Mouse (Mus musculus) limb, embryonic 13.5 days (tissue): ENCODE data around the gene Ghrl. TPM values are rescaled to one million over a fixed set of nuclear protein-coding genes. Genes with fewer than 3 reads are reported as not detected.

ENCODE experiments used
- ATAC-seq: fragments of 200-750 bp; cut with Nextera tagmentation; 2 replicates; pipeline ENCODE4 v1.8.0; 2017; ENCODE audit warnings: low read depth, moderate number of reproducible peaks, moderate TSS enrichment; ENCODE audit not compliant: low FRiP score
- H3K27ac ChIP-seq: fragments of 300-500 bp; sonication (generic); 2 replicates; pipeline ENCODE4 v1.5.1; 2015; ENCODE audit warnings: inconsistent platforms, mild to moderate bottlenecking, moderate library complexity
- H3K27me3 ChIP-seq: fragments of 300-500 bp; sonication (generic); 2 replicates; pipeline ENCODE4 v1.6.1; 2015; ENCODE audit warnings: mild to moderate bottlenecking, inconsistent platforms
- H3K36me3 ChIP-seq: fragments of 300-500 bp; sonication (generic); 2 replicates; pipeline ENCODE4 v1.6.1; 2015; ENCODE audit warnings: inconsistent platforms, mild to moderate bottlenecking, moderate library complexity
- H3K4me1 ChIP-seq: fragments of 300-500 bp; sonication (generic); 2 replicates; pipeline ENCODE4 v1.6.1; 2015; ENCODE audit warnings: inconsistent platforms
- H3K4me2 ChIP-seq: fragments of 300-500 bp; sonication (generic); replicated peaks from 2 replicates; pipeline ENCODE4 v1.6.1; 2015; ENCODE audit warnings: inconsistent platforms, mild to moderate bottlenecking, moderate library complexity
- H3K4me3 ChIP-seq: fragments of 300-500 bp; sonication (generic); 2 replicates; pipeline ENCODE4 v1.5.1; 2015; ENCODE audit warnings: moderate library complexity, mild to moderate bottlenecking, inconsistent platforms
- H3K9ac ChIP-seq: fragments of 300-500 bp; sonication (generic); 2 replicates; pipeline ENCODE4 v1.6.1; 2015; ENCODE audit warnings: mild to moderate bottlenecking, inconsistent platforms
- H3K9me3 ChIP-seq: fragments of 300-500 bp; sonication (generic); 2 replicates; pipeline ENCODE4 v1.6.1; 2016; ENCODE audit warnings: inconsistent platforms
- WGBS: fragments of 180-500 bp; shearing (Covaris S2); methylation state at CpG from one replicate; pipeline ENCODE4 v1.1.7; 2015; 5-methylcytosine and 5-hydroxymethylcytosine counted together
- polyA plus RNA-seq: library from polyadenylated mRNA; unstranded; fragments of >200 nt; fragmentation: Nextera tagmentation; extraction: Ambion mirVana; gene quantifications from 2 replicates; pipeline ENCODE4 v1.2.1, GENCODE M21; 2015

The Ghrl gene
- 0.65 TPM in 1 of 2 replicates, not detected in the other for polyA plus RNA-seq

DNA sequence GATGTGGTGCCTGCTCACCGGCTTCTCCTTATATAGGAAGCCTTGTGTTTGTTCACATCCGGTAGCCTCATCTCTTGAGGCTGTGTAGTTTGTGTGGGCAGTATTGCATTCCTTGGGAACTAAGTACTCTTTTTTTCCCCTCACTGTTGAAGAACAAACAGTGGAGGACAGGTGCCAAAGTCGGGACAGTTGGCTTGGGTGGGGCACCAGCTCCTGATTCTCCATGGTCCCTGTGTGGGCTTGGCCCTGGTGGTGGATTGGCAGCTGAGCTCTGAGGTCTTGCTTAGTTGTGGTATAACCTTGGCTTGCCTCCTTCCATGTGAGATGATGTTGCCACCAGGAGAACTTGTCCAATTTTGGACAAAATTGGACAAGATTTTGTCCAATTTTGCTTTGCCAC, at the start of gene Ghrl:
Gene Ghrl, minus strand, starts transcription at position 3 of the 400 bp plus-strand sequence.
- no peak within 1 kb of the TSS for H3K4me3 ChIP-seq
- no peak within 1 kb of the TSS for H3K27ac ChIP-seq
- H3K4me2 ChIP-seq: no peak within 1 kb of the TSS
- WGBS: 90% methylated on average over 3 of the region's 3 CpGs
- no peaks in the 10 kb centered on the region for H3K4me1 ChIP-seq
- H3K27me3 ChIP-seq: no peaks in the 10 kb centered on the region
- no peak for ATAC-seq
- H3K36me3 ChIP-seq: peaks cover 83% of the 10 kb centered on the region
- no peak within 1 kb of the TSS for H3K9ac ChIP-seq
- H3K9me3 ChIP-seq: no peaks in the 10 kb centered on the region

GRCm38 (mm10) chr6:113768804-113769203, 49.1 kb upstream of the Ghrl start:
- Histone ChIP-seq H3K36me3 (no peaks in the 10 kb centered on the region), H3K9ac (no peak overlapping the region), H3K4me3 (no peak overlapping the region), H3K4me2 (no peak overlapping the region), H3K27ac (no peak overlapping the region), H3K4me1 (no peaks in the 10 kb centered on the region), H3K9me3 (no peaks in the 10 kb centered on the region), H3K27me3 (no peaks in the 10 kb centered on the region; the same call in 1 of the 2 replicates)
- no peak for ATAC-seq
- WGBS: 75% methylated on average over 11 of the region's 11 CpGs

GRCm38 (mm10) chr6:113761644-113762043, 42.0 kb upstream of the Ghrl start:
- Histone ChIP-seq H3K36me3 (no peaks in the 10 kb centered on the region), H3K4me3 (no peak overlapping the region), H3K9ac (no peak overlapping the region), H3K4me1 (no peaks in the 10 kb centered on the region), H3K9me3 (no peaks in the 10 kb centered on the region), H3K27me3 (peaks cover 4% of the 10 kb centered on the region; the same call in 1 of the 2 replicates), H3K27ac (no peak overlapping the region), H3K4me2 (no peak overlapping the region)
- 0 out of 2 replicates have a peak, but pooled peaks have one; percentile 28 for ATAC-seq
- WGBS: 30% methylated on average over 7 of the region's 7 CpGs

GRCm38 (mm10) chr6:113749119-113749685, 29.5 kb upstream of the Ghrl start:
- 60% methylated on average over 17 of the region's 17 CpGs for WGBS
- Histone ChIP-seq H3K36me3 (no peaks in the 10 kb centered on the region), H3K27ac (no peak overlapping the region), H3K9ac (no peak overlapping the region), H3K9me3 (no peaks in the 10 kb centered on the region), H3K27me3 (peaks cover 39% of the 10 kb centered on the region), H3K4me2 (no peak overlapping the region), H3K4me3 (no peak overlapping the region), H3K4me1 (no peaks in the 10 kb centered on the region)
- no peak for ATAC-seq

DNA sequence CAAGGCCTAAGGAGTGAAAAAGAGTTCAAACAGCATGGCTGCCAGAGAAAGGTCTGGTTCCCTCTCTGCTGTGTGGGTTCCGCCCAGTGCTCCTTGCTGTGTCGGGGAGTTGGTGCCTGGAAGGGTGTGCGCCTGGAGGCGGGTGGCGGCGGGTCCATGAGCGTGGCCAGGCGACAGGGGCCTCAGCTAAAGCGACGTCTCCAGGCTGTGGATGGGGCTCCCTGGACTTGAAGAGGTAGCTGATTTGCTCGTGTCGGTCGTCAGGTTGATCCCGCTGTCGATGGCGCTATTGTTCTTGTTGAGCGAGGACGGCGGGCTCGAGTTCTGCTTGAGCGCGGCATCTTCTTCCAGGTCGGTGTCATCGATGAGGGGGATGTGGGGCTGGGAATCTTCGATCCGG, 28.7 kb upstream of the Ghrl start:
- no peak overlapping the region for H3K27ac ChIP-seq
- no peak overlapping the region for H3K4me3 ChIP-seq
- ATAC-seq: no peak
- no peaks in the 10 kb centered on the region for H3K4me1 ChIP-seq
- no peaks in the 10 kb centered on the region for H3K36me3 ChIP-seq
- H3K27me3 ChIP-seq: peaks cover 39% of the 10 kb centered on the region
- peak overlapping the region; percentile 23; the same call in 1 of the 2 replicates for H3K4me2 ChIP-seq
- 38% methylated on average over 26 of the region's 26 CpGs for WGBS
- no peak overlapping the region; the same call in 1 of the 2 replicates for H3K9ac ChIP-seq
- H3K9me3 ChIP-seq: no peaks in the 10 kb centered on the region

- no peak overlapping the region for H3K27ac ChIP-seq
Observed at GRCm38 (mm10) chr6:113747284-113747683, 27.6 kb upstream of the Ghrl start.

GRCm38 (mm10) chr6:113745117-113745516, 25.4 kb upstream of the Ghrl start:
- Histone ChIP-seq H3K4me2 (no peak overlapping the region), H3K9me3 (no peaks in the 10 kb centered on the region), H3K9ac (no peak overlapping the region), H3K27ac (no peak overlapping the region), H3K36me3 (no peaks in the 10 kb centered on the region), H3K4me1 (no peaks in the 10 kb centered on the region), H3K4me3 (no peak overlapping the region), H3K27me3 (peaks cover 37% of the 10 kb centered on the region)
- no peak for ATAC-seq

More at GRCm38 (mm10) chr6:113747284-113747683, 27.6 kb upstream of the Ghrl start:
- Histone ChIP-seq H3K4me1 (no peaks in the 10 kb centered on the region), H3K4me3 (no peak overlapping the region), H3K9me3 (no peaks in the 10 kb centered on the region), H3K36me3 (no peaks in the 10 kb centered on the region), H3K9ac (no peak overlapping the region), H3K27me3 (peaks cover 39% of the 10 kb centered on the region), H3K4me2 (no peak overlapping the region)
- WGBS: 77% methylated on average over 14 of the region's 14 CpGs
- no peak for ATAC-seq

DNA sequence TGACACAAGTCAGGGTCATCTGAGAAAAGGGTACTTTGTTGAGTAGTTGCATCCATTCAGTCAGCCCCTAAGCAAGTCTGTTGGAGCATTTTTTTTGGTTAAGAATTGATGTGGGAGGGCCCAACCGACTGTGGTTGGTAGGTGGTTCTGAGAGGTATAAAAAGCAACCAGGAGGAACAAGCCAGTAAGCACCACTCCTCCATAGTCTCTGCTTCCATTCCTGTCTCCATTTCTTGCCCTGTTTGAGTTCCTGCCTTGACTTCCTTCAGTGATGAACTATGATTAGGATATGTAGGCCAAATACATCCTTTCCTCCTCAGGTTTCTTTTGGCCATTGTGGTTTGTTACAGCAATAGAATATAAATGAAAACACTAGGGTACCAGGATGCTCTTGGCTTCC, 23.4 kb upstream of the Ghrl start:
- Histone ChIP-seq H3K9me3 (no peaks in the 10 kb centered on the region), H3K4me3 (no peak overlapping the region), H3K27ac (no peak overlapping the region), H3K4me2 (no peak overlapping the region), H3K4me1 (peaks cover 9% of the 10 kb centered on the region), H3K9ac (no peak overlapping the region), H3K36me3 (peaks cover 6% of the 10 kb centered on the region), H3K27me3 (peaks cover 18% of the 10 kb centered on the region)
- ATAC-seq: no peak
- WGBS: 48% methylated on average over 1 of the region's 1 CpGs

- Histone ChIP-seq H3K27me3 (peaks cover 12% of the 10 kb centered on the region), H3K4me2 (no peak overlapping the region), H3K4me1 (peaks cover 9% of the 10 kb centered on the region), H3K36me3 (peaks cover 14% of the 10 kb centered on the region), H3K9me3 (no peaks in the 10 kb centered on the region), H3K9ac (no peak overlapping the region), H3K4me3 (no peak overlapping the region), H3K27ac (no peak overlapping the region)
- no peak for ATAC-seq
- WGBS: 91% methylated on average over 1 of the region's 1 CpGs
Observed at GRCm38 (mm10) chr6:113742321-113742720, 22.6 kb upstream of the Ghrl start.

DNA sequence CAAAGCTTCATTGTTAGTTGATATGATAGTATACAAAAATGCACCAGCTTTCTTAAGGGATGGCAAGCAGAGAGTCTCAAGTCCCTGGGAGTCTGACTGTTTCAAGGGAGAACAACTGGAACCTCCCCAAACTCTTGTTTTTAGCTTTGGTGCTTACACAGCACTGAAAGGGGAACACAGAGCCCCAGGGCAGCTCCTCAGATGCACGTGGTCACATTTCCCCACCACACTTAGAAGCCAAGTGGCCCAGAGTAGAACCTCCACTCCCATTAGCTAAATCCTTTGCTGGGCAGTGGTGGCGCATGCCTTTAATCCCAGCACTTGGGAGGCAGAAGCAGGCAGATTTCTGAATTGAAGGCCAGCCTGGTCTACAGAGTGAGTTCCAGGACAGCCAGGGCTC, 21.7 kb upstream of the Ghrl start:
- H3K4me2 ChIP-seq: no peak overlapping the region
- no peak overlapping the region for H3K27ac ChIP-seq
- H3K27me3 ChIP-seq: peaks cover 8% of the 10 kb centered on the region; the same call in 1 of the 2 replicates
- peaks cover 22% of the 10 kb centered on the region for H3K36me3 ChIP-seq
- H3K4me3 ChIP-seq: no peak overlapping the region
- peaks cover 9% of the 10 kb centered on the region for H3K4me1 ChIP-seq
- WGBS: 67% methylated on average over 2 of the region's 2 CpGs
- no peaks in the 10 kb centered on the region for H3K9me3 ChIP-seq
- no peak for ATAC-seq
- no peak overlapping the region for H3K9ac ChIP-seq

DNA sequence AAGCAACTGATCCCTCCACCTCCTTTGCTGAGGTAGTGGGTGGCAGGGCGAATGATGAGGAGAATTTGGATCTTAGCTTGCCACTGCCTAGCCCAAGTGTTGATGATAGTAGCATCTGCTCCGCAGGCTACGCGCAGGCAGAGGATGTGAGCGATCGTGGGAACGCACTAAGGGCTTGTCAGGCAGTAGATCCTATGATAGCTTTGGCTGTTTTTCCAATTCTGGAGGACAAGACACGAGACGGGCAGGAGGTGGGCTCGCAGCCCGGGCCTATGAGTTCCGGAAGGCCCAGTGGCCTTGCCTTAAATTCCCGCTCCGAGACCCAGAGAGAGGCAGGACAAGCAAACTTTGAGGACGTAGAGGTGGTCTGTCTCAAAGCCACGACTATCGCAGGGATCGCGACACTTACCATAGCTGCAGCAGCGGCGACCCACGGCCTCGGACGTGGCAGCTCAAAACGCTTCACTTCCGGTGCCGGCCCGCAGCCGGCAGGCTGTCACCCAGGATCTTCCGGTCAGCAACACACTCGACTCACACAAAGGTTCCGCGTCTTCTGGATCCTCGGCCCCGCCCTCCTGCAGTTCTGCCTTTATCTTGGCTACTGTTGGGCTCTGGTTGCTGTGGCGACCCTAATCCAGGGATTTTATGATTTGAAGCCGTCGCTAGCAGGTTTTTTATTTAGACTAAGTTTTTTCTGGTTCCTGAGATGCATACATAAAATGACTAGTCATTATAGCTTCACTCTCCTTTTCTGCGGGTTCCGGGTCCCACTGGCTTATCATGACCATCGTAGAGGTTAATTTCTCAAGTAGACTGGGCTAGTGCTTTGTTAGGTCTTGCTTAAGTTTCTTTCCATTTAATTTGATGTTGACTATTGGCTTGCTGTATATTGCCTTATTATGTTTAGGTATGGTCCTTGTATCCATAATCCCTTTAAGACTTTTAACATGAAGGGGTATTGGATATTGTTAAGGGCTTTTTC, 20.8 kb upstream of the Ghrl start, which contains the start of gene Sec13:
Gene Sec13, minus strand, starts transcription at position 508 of the 982 bp plus-strand sequence.
- Histone ChIP-seq H3K9ac (peak within 1 kb of the TSS; percentile 95), H3K9me3 (no peaks in the 10 kb centered on the region), H3K4me2 (peak within 1 kb of the TSS; percentile 89), H3K27ac (peak within 1 kb of the TSS; percentile 69), H3K27me3 (no peaks in the 10 kb centered on the region), H3K4me3 (peak within 1 kb of the TSS; percentile 97), H3K4me1 (peaks cover 9% of the 10 kb centered on the region), H3K36me3 (peaks cover 31% of the 10 kb centered on the region)
- 7% methylated on average over 41 of the region's 41 CpGs for WGBS
- ATAC-seq: peak; percentile 88

DNA sequence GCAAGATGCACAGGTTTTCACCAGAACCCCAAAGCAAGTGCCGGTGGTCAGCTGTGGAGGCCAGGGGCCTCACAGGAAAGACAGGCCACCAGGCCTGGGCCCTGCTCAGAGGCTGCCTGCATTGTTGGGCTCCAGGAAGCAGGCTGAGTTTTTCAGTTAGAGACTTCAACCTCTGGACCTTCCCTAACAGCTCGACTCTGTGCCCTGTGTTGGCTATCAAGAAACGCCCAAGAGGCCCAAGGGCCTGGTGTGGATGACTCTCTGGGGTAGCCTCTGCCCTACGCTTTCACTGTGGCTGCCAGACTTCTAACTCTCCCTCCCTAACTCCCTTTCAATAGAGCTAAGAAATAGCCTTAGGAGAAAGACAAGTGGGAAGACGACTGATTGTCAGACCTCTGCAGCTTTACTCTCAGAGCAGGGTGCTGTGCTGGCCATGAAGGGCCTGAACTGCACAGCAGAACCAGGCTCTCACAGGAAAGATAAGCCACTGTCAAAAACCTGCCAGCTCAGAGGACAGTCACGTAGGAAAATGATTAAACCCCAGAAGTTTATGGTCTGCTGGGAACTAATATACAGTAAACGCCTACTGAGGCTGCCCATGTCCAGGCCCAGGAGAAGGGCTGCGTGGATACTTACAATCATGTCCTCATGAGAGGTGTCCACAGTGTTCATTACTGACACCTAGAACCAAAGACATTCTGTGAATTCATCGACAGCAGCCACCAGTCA, 17.8 kb upstream of the Ghrl start:
- no peaks in the 10 kb centered on the region for H3K27me3 ChIP-seq
- WGBS: 89% methylated on average over 9 of the region's 9 CpGs
- no peak overlapping the region for H3K27ac ChIP-seq
- no peak overlapping the region for H3K9ac ChIP-seq
- no peak for ATAC-seq
- H3K4me1 ChIP-seq: peaks cover 9% of the 10 kb centered on the region
- H3K9me3 ChIP-seq: no peaks in the 10 kb centered on the region
- no peak overlapping the region for H3K4me3 ChIP-seq
- peaks cover 61% of the 10 kb centered on the region for H3K36me3 ChIP-seq
- H3K4me2 ChIP-seq: no peak overlapping the region
